Mouse (Mus musculus): ENCODE measurements around the gene Tshz3. TPM values are rescaled to one million over a fixed set of nuclear protein-coding genes. Genes with fewer than 3 reads are reported as not detected.

Gene Tshz3
- polyA plus RNA-seq (2012; rRNA removed), result 15.8 and 21.4 TPM in 2 replicates

DNA sequence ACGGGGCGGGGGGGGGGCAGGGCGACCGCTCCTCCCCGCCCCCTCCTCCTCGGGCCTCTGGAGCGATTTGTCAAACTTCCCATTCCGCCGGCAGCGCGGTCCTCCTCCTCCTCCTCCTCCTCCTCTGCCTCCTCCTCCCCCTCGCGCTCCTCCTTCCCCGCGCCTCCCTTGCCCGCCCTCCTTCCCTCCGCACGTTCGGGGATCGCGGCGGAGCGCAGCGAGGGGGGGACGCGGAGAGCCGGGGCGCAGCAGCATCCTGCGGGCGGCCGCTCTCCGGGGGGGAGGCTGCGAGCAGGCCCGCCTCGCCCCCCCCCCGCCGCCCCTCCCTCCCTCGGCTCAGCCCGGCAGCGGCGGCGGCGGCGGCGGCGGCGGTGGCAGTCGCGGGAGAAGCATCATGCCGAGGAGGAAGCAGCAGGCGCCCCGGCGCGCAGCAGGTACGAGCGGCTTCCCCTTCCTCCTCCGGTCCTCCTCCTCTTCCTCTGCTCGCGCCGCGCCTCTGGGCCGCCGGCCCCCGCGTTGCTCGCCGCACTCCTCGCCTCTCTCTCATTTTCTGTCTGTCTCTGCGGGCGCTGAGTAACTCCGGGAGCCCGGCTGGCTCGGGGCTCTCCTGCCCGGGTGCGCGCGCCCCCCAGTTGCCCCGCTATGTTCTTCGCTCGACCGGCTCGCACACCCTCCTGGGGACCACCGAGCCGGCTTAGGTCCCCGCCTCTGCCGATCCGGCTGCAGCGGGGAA, at the start of gene Tshz3:
TSS of gene Tshz3 (plus strand) at position 263 of the 733 bp plus-strand sequence.

Data from central nervous system, embryonic 14 days (tissue).